Mouse (Mus musculus): ENCODE measurements around the gene Usp30. TPM values are rescaled to one million over a fixed set of nuclear protein-coding genes. Genes with fewer than 3 reads are reported as not detected.

Usp30 gene
- total RNA-seq, 1 experiment, result 15.8 TPM

DNA sequence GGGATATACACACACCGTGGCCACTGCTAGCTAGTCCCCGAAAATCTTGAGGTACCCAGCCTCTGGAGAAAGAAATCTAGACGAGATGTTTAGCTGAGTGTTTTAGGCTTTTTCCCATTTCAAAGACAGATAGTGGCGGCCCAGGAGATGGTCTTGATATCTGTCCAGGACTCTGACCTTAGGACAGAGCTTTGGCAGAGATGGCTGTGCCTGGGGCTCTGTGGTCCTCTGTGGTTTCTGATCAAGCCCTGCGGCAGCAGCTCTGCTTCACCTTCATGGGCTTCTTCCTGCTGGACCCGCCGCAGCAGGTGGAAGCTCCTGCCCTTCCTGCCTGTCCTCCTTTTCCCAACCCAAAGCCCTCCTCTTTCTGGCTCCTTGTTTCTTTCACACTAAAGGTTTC lies 105.1 kb downstream of the Usp30 start:
- Histone ChIP-seq H3K9me3 (ENCODE audit: control insufficient read depth, insufficient read depth, low read depth, low read length) (no peaks in the 10 kb centered on the region), H3K36me3 (ENCODE audit: control insufficient read depth, insufficient read depth, low read length, poor library complexity, severe bottlenecking) (no peaks in the 10 kb centered on the region), H3K27ac (ENCODE audit: insufficient read depth, low read depth, low read length, poor library complexity, severe bottlenecking) (no peak overlapping the region), H3K4me3 (ENCODE audit: insufficient read depth in 1 of 2, low read depth in 1 of 2, low read length in 2 of 2, poor library complexity in 1 of 2, severe bottlenecking in 1 of 2) (no peak overlapping the region), H3K4me1 (ENCODE audit: control insufficient read depth in 2 of 2, insufficient read depth in 2 of 2, low read length in 2 of 2, poor library complexity in 1 of 2) (peaks cover 0 to 7% of the 10 kb centered on the region in 2 experiments; a peak in 2 of 4 replicates), H3K9ac (ENCODE audit: insufficient read depth, low read depth, low read length, poor library complexity, severe bottlenecking) (no peak overlapping the region)
- DNase-seq (ENCODE audit: low read depth, low spot score), result no peak
- TF ChIP-seq ZC3H11A (IDR thresholded peaks at IDR 0.05; ENCODE audit: borderline replicate concordance, low read depth, low read length) (no peak), ZNF384 (IDR thresholded peaks at IDR 0.05; ENCODE audit: low read depth, low read length) (no peak), MAFK (IDR thresholded peaks at IDR 0.05; ENCODE audit: insufficient read depth, low read depth, low read length) (no peak), HCFC1 (IDR thresholded peaks at IDR 0.05; ENCODE audit: borderline replicate concordance, insufficient read depth, low read length) (no peak), CHD2 (IDR thresholded peaks at IDR 0.05; ENCODE audit: low read depth, low read length) (no peak)
- in situ Hi-C loops (cut with MboI; ENCODE audit: low sequenced_read_pairs in 2 of 2, unreplicated experiment in 2 of 2), result no loop called here

DNA sequence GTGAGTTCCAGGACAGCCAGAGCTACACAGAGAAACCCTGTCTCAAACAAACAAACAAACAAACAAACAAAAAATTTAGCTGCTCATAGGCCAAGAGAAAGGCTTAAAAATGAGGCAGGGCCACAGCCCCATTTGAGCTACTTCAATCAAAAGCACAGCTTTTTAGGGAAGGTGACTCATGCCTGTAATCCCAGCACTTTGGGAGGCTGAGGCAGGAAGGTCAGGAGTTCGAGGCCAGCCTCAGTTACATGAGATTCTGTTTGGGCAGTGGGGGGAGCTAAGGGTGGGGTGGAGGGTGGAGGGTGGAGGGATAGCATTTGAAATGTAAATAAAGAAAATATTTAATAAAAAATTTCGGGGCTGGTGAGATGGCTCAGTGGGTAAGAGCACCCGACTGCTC lies 107.7 kb downstream of the Usp30 start:
- TF ChIP-seq ZNF384 (IDR thresholded peaks at IDR 0.05; ENCODE audit: low read depth, low read length) (no peak), CHD2 (IDR thresholded peaks at IDR 0.05; ENCODE audit: low read depth, low read length) (no peak), ZC3H11A (IDR thresholded peaks at IDR 0.05; ENCODE audit: borderline replicate concordance, low read depth, low read length) (no peak), HCFC1 (IDR thresholded peaks at IDR 0.05; ENCODE audit: borderline replicate concordance, insufficient read depth, low read length) (no peak), MAFK (IDR thresholded peaks at IDR 0.05; ENCODE audit: insufficient read depth, low read depth, low read length) (no peak)
- Histone ChIP-seq H3K4me1 (ENCODE audit: control insufficient read depth in 2 of 2, insufficient read depth in 2 of 2, low read length in 2 of 2, poor library complexity in 1 of 2) (peaks cover 6 to 8% of the 10 kb centered on the region in 2 experiments; a peak in 2 of 4 replicates), H3K9ac (ENCODE audit: insufficient read depth, low read depth, low read length, poor library complexity, severe bottlenecking) (peak overlapping the region; percentile 40; the same call in 1 of the 2 replicates), H3K36me3 (ENCODE audit: control insufficient read depth, insufficient read depth, low read length, poor library complexity, severe bottlenecking) (no peaks in the 10 kb centered on the region), H3K9me3 (ENCODE audit: control insufficient read depth, insufficient read depth, low read depth, low read length) (no peaks in the 10 kb centered on the region), H3K27ac (ENCODE audit: insufficient read depth, low read depth, low read length, poor library complexity, severe bottlenecking) (no peak overlapping the region), H3K4me3 (ENCODE audit: insufficient read depth in 1 of 2, low read depth in 1 of 2, low read length in 2 of 2, poor library complexity in 1 of 2, severe bottlenecking in 1 of 2) (no peak overlapping the region)
- no peak for DNase-seq (ENCODE audit: low read depth, low spot score)
- in situ Hi-C loops (cut with MboI; ENCODE audit: low sequenced_read_pairs in 2 of 2, unreplicated experiment in 2 of 2), result no loop called here

DNA sequence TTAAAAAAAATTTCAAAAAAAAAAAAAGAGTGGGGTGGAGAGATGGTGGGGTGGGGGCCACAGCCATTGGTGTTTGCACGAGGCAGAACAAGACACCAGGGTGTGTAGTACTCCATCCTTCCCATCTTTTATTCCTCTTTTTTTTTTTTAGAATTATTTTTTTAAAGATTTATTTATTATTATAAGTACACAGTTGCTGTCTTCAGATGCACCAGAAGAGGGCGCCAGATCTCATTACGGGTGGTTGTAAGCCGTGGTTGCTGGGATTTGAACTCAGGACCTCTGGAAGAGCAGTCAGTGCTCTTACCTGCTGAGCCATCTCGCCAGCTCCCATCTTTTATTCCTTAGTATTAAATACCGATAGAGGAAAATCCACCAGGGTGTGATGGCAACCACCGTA lies 108.2 kb downstream of the Usp30 start:
- no peaks in the 10 kb centered on the region for H3K9me3 ChIP-seq (ENCODE audit: control insufficient read depth, insufficient read depth, low read depth, low read length)
- H3K36me3 ChIP-seq (ENCODE audit: control insufficient read depth, insufficient read depth, low read length, poor library complexity, severe bottlenecking), result no peaks in the 10 kb centered on the region
- peaks cover 6 to 8% of the 10 kb centered on the region in 2 experiments; a peak in 2 of 4 replicates for H3K4me1 ChIP-seq (ENCODE audit: control insufficient read depth in 2 of 2, insufficient read depth in 2 of 2, low read length in 2 of 2, poor library complexity in 1 of 2)
- no peak overlapping the region for H3K4me3 ChIP-seq (ENCODE audit: insufficient read depth in 1 of 2, low read depth in 1 of 2, low read length in 2 of 2, poor library complexity in 1 of 2, severe bottlenecking in 1 of 2)
- H3K9ac ChIP-seq (ENCODE audit: insufficient read depth, low read depth, low read length, poor library complexity, severe bottlenecking), result no peak overlapping the region
- in situ Hi-C loops (cut with MboI; ENCODE audit: low sequenced_read_pairs in 2 of 2, unreplicated experiment in 2 of 2), result no loop called here
- DNase-seq (ENCODE audit: low read depth, low spot score), result no peak
- TF ChIP-seq MAFK (IDR thresholded peaks at IDR 0.05; ENCODE audit: insufficient read depth, low read depth, low read length) (no peak), ZC3H11A (IDR thresholded peaks at IDR 0.05; ENCODE audit: borderline replicate concordance, low read depth, low read length) (no peak), ZNF384 (IDR thresholded peaks at IDR 0.05; ENCODE audit: low read depth, low read length) (no peak), HCFC1 (IDR thresholded peaks at IDR 0.05; ENCODE audit: borderline replicate concordance, insufficient read depth, low read length) (no peak), CHD2 (IDR thresholded peaks at IDR 0.05; ENCODE audit: low read depth, low read length) (no peak)
- H3K27ac ChIP-seq (ENCODE audit: insufficient read depth, low read depth, low read length, poor library complexity, severe bottlenecking), result no peak overlapping the region

DNA sequence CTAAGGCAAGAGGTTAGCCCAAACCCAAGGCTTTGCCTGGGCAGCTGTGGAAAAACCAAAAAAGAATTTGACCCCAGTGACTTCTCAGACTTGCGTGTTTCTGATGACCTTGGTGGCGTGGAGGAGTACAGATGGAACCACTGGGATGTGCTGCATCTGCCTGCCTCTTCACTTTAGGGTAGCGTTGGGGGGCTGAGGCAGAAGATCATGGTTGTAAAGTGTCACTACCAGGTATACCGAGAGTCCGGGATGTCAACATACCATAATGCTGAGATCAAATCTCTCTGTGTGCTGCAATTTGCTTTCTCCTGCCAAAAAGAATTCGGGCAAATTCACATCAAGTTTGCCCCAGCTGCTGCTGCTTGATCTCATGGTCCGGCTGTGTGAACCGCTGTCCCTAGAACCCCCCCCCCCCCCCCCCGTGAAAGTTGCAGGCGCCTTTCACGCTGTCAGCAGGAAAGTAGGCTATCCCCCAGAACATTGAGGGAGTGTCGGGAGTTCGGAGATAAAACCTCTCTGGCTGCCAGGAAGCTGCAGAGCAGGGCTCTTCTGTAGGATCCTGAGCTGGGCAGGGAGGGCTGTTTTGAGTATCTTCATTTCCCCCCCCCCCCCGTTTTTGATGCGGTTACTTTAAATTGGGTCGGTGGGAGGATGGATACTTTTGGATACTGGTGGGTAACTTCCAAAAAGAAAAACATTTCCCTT lies 108.8 kb downstream of the Usp30 start:
- H3K27ac ChIP-seq (ENCODE audit: insufficient read depth, low read depth, low read length, poor library complexity, severe bottlenecking), result no peak overlapping the region
- H3K4me3 ChIP-seq (ENCODE audit: insufficient read depth in 1 of 2, low read depth in 1 of 2, low read length in 2 of 2, poor library complexity in 1 of 2, severe bottlenecking in 1 of 2), result peak overlapping the region; percentile 9 to 47; a peak in 3 of 4 replicates
- no peak for DNase-seq (ENCODE audit: low read depth, low spot score)
- H3K9ac ChIP-seq (ENCODE audit: insufficient read depth, low read depth, low read length, poor library complexity, severe bottlenecking), result no peak overlapping the region
- no peak for TF ChIP-seq ZC3H11A (IDR thresholded peaks at IDR 0.05; ENCODE audit: borderline replicate concordance, low read depth, low read length)
- no peak for TF ChIP-seq CHD2 (IDR thresholded peaks at IDR 0.05; ENCODE audit: low read depth, low read length)
- TF ChIP-seq MAFK (IDR thresholded peaks at IDR 0.05; ENCODE audit: insufficient read depth, low read depth, low read length), result no peak
- TF ChIP-seq HCFC1 (IDR thresholded peaks at IDR 0.05; ENCODE audit: borderline replicate concordance, insufficient read depth, low read length), result no peak
- H3K36me3 ChIP-seq (ENCODE audit: control insufficient read depth, insufficient read depth, low read length, poor library complexity, severe bottlenecking), result no peaks in the 10 kb centered on the region
- in situ Hi-C loops (cut with MboI; ENCODE audit: low sequenced_read_pairs in 2 of 2, unreplicated experiment in 2 of 2), result no loop called here
- no peaks in the 10 kb centered on the region for H3K9me3 ChIP-seq (ENCODE audit: control insufficient read depth, insufficient read depth, low read depth, low read length)
- peaks cover 6 to 8% of the 10 kb centered on the region in 2 experiments; a peak in 2 of 4 replicates for H3K4me1 ChIP-seq (ENCODE audit: control insufficient read depth in 2 of 2, insufficient read depth in 2 of 2, low read length in 2 of 2, poor library complexity in 1 of 2)

Other genes with a start within 250 kb of the Usp30 start
- 0.31 and 1.3 TPM in 2 replicates for gene Selplg, start 232.8 kb upstream of the Usp30 start, total RNA-seq (2012; rRNA removed)
- gene Coro1c, start 156.7 kb upstream of the Usp30 start, total RNA-seq (2012; rRNA removed), result 150 TPM in 2 replicates
- gene Ssh1, start 71.6 kb upstream of the Usp30 start, total RNA-seq (2012; rRNA removed), result 11.8 and 13.4 TPM in 2 replicates
- gene Dao, start 61.8 kb upstream of the Usp30 start, total RNA-seq (2012; rRNA removed), result 0.16 and 0.18 TPM in 2 replicates
- gene Svop, start 26.1 kb downstream of the Usp30 start, total RNA-seq (2012; rRNA removed), result 3.3 and 4.9 TPM in 2 replicates
- gene Alkbh2, start 62.8 kb downstream of the Usp30 start, total RNA-seq (2012; rRNA removed), result 26.7 and 32.6 TPM in 2 replicates
- gene Ung, start 64.9 kb downstream of the Usp30 start, total RNA-seq (2012; rRNA removed), result 67.9 and 71.6 TPM in 2 replicates
- 10.5 and 16.9 TPM in 2 replicates for gene Acacb, start 81.1 kb downstream of the Usp30 start, total RNA-seq (2012; rRNA removed)
- gene Foxn4, start 208.3 kb downstream of the Usp30 start, total RNA-seq (2012; rRNA removed), result 7.5 and 10.7 TPM in 2 replicates
- 3.6 and 5.6 TPM in 2 replicates for gene Myo1h, start 223.7 kb downstream of the Usp30 start, total RNA-seq (2012; rRNA removed)